Mouse (Mus musculus): ENCODE data around the gene Ggt1.

- TF ChIP-seq CTCF (conservative IDR thresholded peaks at IDR 0.05; ENCODE audit: low read length), result no peak
- no peak for TF ChIP-seq NANOG (IDR thresholded peaks at IDR 0.05; ENCODE audit: borderline replicate concordance, low read length)
Measured at GRCm38 (mm10) chr10:75633576-75634139, 72.3 kb downstream of the Ggt1 start.
